Mouse (Mus musculus): ENCODE results near the gene Slc39a5.

GRCm38 (mm10) chr10:128368402-128369217 is 32.4 kb downstream of the Slc39a5 start, which contains the start of gene Coq10a:
- TF ChIP-seq POLR2AphosphoS5 (IDR thresholded peaks at IDR 0.05; ENCODE audit: borderline replicate concordance, low read depth, low read length) = no peak
- TF ChIP-seq EP300 (IDR thresholded peaks at IDR 0.05; ENCODE audit: low read depth in 1 of 2, low read length in 2 of 2) = no peak
- no peak for TF ChIP-seq CHD2 (IDR thresholded peaks at IDR 0.05; ENCODE audit: low read length)
- TF ChIP-seq CTCF (IDR thresholded peaks at IDR 0.05 in 2 of 3, conservative IDR thresholded peaks at IDR 0.05 in 1 of 3; ENCODE audit: control insufficient read depth in 1 of 3, insufficient read depth in 1 of 3, low read depth in 2 of 3, low read length in 3 of 3, poor library complexity in 1 of 3, severe bottlenecking in 1 of 3) = no peak
- TF ChIP-seq ZC3H11A (IDR thresholded peaks at IDR 0.05; ENCODE audit: low read depth, low read length) = no peak
